Mouse (Mus musculus) olfactory bulb, adult 2 months (tissue): ENCODE measurements around the gene Zfp948. TPM values are rescaled to one million over a fixed set of nuclear protein-coding genes. Genes with fewer than 3 reads are reported as not detected.

Experiments used
- H3K27ac ChIP-seq: fragments of 200-500 bp; 2 replicates; pipeline ENCODE4 v1.5.1; 2012; ENCODE audit warnings: low read depth, low read length; ENCODE audit not compliant: insufficient read depth
- H3K4me1 ChIP-seq: fragments of 200-500 bp; 2 replicates; pipeline ENCODE4 v1.6.1; 2012; ENCODE audit warnings: low read length; ENCODE audit not compliant: control insufficient read depth, insufficient read depth
- H3K4me3 ChIP-seq: fragments of 200-500 bp; 2 replicates; pipeline ENCODE4 v1.5.1; 2012; ENCODE audit warnings: mild to moderate bottlenecking, low read depth, low read length, moderate library complexity; ENCODE audit not compliant: insufficient read depth
- CTCF ChIP-seq: fragments of 200-500 bp; IDR thresholded peaks from 2 replicates; pipeline ENCODE4 v1.5.1; 2012; ENCODE audit warnings: low read depth, mild to moderate bottlenecking, low read length, moderate library complexity; ENCODE audit not compliant: insufficient read depth
- POLR2A ChIP-seq: fragments of 200-500 bp; IDR thresholded peaks from 2 replicates; pipeline ENCODE4 v1.6.1; 2012; ENCODE audit warnings: mild to moderate bottlenecking, low read depth, low read length, moderate library complexity; ENCODE audit not compliant: insufficient read depth
- WGBS: fragments of 180-500 bp; shearing (Covaris S2); methylation state at CpG from one replicate; pipeline ENCODE4 v1.1.7; 2018; 5-methylcytosine and 5-hydroxymethylcytosine counted together
- polyA plus RNA-seq: library from polyadenylated mRNA; stranded (reverse); fragments of >200 nt; gene quantifications from 2 replicates; pipeline ENCODE4 v1.2.4, GENCODE M21; 2012; ENCODE audit warnings: low replicate concordance; ENCODE audit not compliant: missing spikeins, insufficient read depth, insufficient read length

The Zfp948 gene
- polyA plus RNA-seq, 1 experiment = not detected

GRCm38 (mm10) chr17:21535096-21536001, 31.5 kb upstream of the Zfp948 start, which contains the start of gene Zfp52:
Gene Zfp52, plus strand, starts transcription at chr17:21535539.
- H3K27ac ChIP-seq = peak within 1 kb of the TSS; percentile 36
- peaks cover 5% of the 10 kb centered on the region; the same call in 1 of the 2 replicates for H3K4me1 ChIP-seq
- TF ChIP-seq CTCF = no peak
- no peak; the same call in 1 of the 2 replicates for TF ChIP-seq POLR2A
- peak within 1 kb of the TSS; percentile 57 for H3K4me3 ChIP-seq
- WGBS = 2% methylated on average over 21 of the region's 21 CpGs

GRCm38 (mm10) chr17:21536096-21536495, 30.7 kb upstream of the Zfp948 start:
- Histone ChIP-seq H3K4me1 (peaks cover 3% of the 10 kb centered on the region; the same call in 1 of the 2 replicates), H3K4me3 (peak overlapping the region; percentile 57), H3K27ac (no peak overlapping the region)
- 31% methylated on average over 7 of the region's 7 CpGs for WGBS
- TF ChIP-seq CTCF (no peak), POLR2A (no peak)

GRCm38 (mm10) chr17:21536676-21537075, 30.1 kb upstream of the Zfp948 start:
- 85% methylated on average over 2 of the region's 2 CpGs for WGBS
- Histone ChIP-seq H3K4me1 (peaks cover under 1% of the 10 kb centered on the region; the same call in 1 of the 2 replicates), H3K27ac (no peak overlapping the region), H3K4me3 (no peak overlapping the region)
- TF ChIP-seq CTCF = no peak

- 90% methylated on average over 2 of the region's 2 CpGs for WGBS
- no peak for TF ChIP-seq CTCF
- TF ChIP-seq POLR2A = no peak
- Histone ChIP-seq H3K27ac (no peak overlapping the region), H3K4me1 (no peaks in the 10 kb centered on the region), H3K4me3 (no peak overlapping the region)
Measured at GRCm38 (mm10) chr17:21557831-21558230, 9.0 kb upstream of the Zfp948 start.

GRCm38 (mm10) chr17:21566220-21566619, 588 bp upstream of the Zfp948 start:
- H3K4me3 ChIP-seq = peak overlapping the region; percentile 63; the same call in 1 of the 2 replicates
- H3K27ac ChIP-seq = peak overlapping the region; percentile 84
- H3K4me1 ChIP-seq = no peaks in the 10 kb centered on the region
- TF ChIP-seq POLR2A = no peak
- no peak for TF ChIP-seq CTCF
- under 1% methylated on average over 5 of the region's 5 CpGs for WGBS

GRCm38 (mm10) chr17:21567696-21568095, 888 bp downstream of the Zfp948 start:
- Histone ChIP-seq H3K27ac (no peak overlapping the region), H3K4me3 (no peak overlapping the region), H3K4me1 (no peaks in the 10 kb centered on the region)
- TF ChIP-seq CTCF = no peak
- WGBS = 22% methylated on average over 1 of the region's 1 CpGs

GRCm38 (mm10) chr17:21579080-21579479, 12.3 kb downstream of the Zfp948 start:
- no peak overlapping the region for H3K27ac ChIP-seq
- WGBS = 82% methylated on average over 1 of the region's 1 CpGs
- TF ChIP-seq CTCF = no peak
- TF ChIP-seq POLR2A = no peak

GRCm38 (mm10) chr17:21579493-21580175, 12.8 kb downstream of the Zfp948 start:
- TF ChIP-seq POLR2A (no peak), CTCF (0 out of 2 replicates have a peak, but pooled peaks have one; percentile 10)
- Histone ChIP-seq H3K4me1 (no peaks in the 10 kb centered on the region), H3K27ac (no peak overlapping the region), H3K4me3 (no peak overlapping the region)
- 26% methylated on average over 5 of the region's 5 CpGs for WGBS

More at GRCm38 (mm10) chr17:21579080-21579479, 12.3 kb downstream of the Zfp948 start:
- Histone ChIP-seq H3K4me1 (no peaks in the 10 kb centered on the region), H3K4me3 (no peak overlapping the region)

GRCm38 (mm10) chr17:21585521-21585920, 18.7 kb downstream of the Zfp948 start:
- H3K27ac ChIP-seq = no peak overlapping the region
- WGBS = 99% methylated on average over 2 of the region's 2 CpGs
- H3K4me1 ChIP-seq = no peaks in the 10 kb centered on the region
- no peak overlapping the region for H3K4me3 ChIP-seq
- TF ChIP-seq CTCF (no peak), POLR2A (no peak)
